Mouse (Mus musculus) common myeloid progenitor, adult 5-6 weeks (primary cell): ENCODE measurements around the gene Selenom. TPM values are rescaled to one million over a fixed set of nuclear protein-coding genes. Genes with fewer than 3 reads are reported as not detected.
A peak's percentile ranks its signal among the peaks of the same experiment; 100 is the strongest.

Experiments used
- ATAC-seq: replicated peaks from 2 replicates; pipeline ENCODE4 v1.8.0; 2016; ENCODE audit warnings: low read depth, mild to moderate bottlenecking, moderate TSS enrichment, inconsistent platforms; ENCODE audit not compliant: poor library complexity, severe bottlenecking
- total RNA-seq: library from RNA; stranded (forward); fragments of 200-1000, 187-1606 nt; gene quantifications from 2 replicates; pipeline ENCODE4 v1.2.3, GENCODE M21; 2017

The Selenom gene
- total RNA-seq, 1 experiment from 2014 or later: 3.2 TPM

- no peak for ATAC-seq
Measured at GRCm38 (mm10) chr11:3509181-3510085, 5.1 kb upstream of the Selenom start.

GRCm38 (mm10) chr11:3510321-3510720 is 4.2 kb upstream of the Selenom start:
- ATAC-seq: peak; percentile 27; the same call in 1 of the 2 replicates

DNA sequence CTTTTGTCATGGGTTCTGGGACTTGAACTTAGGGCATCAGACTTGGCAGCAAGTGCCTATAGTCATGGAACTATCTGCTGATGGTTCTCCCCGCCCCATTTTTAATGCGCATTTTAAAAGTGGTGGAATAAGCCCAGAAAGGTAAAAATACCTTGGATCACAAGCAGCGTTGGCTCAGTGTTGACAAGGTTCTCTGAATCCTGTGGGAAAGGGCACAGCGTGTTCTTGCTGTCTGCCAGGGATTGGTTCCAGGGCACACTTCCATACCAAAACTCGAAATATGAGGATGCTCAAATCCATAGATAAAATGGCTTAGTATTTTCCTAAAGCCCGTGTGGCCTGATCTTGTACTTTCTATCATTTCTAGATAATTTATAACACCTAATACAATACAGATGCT is 1.2 kb upstream of the Selenom start:
- ATAC-seq: no peak

GRCm38 (mm10) chr11:3515216-3515615 is 732 bp downstream of the Selenom start:
- ATAC-seq: no peak

DNA sequence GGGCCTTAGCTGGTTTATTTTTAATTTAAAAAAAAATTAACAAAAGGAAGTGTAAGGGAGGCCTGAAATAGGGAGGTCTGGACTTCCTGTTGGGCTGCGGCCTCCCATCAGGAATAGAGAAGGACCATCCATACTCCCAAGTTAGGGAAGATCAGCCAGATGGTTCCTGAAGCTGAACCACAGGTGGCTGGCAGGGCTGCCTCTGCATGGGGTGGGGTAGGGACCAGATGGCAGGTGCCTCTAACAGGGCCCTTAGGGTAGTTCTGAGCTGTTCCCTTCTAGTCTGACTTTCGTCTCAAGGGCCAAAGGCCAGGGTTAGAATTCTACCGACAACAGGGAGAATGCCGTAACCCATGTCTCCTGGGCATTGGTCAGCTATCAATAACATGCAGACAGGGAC is 1.2 kb downstream of the Selenom start:
- no peak for ATAC-seq

DNA sequence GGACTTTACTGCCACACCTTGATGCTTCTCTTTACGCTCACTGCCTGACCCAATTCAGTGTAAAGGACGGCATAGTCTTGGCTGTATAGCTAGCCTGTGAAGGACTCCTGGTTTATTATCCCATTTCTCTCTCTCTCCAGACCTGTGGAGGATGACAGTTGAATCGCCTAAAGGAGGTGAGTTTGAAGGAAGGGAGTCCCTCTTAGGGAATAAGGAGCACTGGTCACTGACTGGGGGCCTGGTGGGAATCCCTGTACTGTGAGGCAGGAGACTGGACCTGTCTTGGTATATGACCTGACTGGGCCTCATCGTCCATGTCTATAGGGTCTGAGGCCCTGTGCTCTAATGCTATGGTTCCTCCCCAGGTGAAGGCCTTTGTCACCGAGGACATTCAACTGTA is 1.6 kb downstream of the Selenom start:
- ATAC-seq: no peak

DNA sequence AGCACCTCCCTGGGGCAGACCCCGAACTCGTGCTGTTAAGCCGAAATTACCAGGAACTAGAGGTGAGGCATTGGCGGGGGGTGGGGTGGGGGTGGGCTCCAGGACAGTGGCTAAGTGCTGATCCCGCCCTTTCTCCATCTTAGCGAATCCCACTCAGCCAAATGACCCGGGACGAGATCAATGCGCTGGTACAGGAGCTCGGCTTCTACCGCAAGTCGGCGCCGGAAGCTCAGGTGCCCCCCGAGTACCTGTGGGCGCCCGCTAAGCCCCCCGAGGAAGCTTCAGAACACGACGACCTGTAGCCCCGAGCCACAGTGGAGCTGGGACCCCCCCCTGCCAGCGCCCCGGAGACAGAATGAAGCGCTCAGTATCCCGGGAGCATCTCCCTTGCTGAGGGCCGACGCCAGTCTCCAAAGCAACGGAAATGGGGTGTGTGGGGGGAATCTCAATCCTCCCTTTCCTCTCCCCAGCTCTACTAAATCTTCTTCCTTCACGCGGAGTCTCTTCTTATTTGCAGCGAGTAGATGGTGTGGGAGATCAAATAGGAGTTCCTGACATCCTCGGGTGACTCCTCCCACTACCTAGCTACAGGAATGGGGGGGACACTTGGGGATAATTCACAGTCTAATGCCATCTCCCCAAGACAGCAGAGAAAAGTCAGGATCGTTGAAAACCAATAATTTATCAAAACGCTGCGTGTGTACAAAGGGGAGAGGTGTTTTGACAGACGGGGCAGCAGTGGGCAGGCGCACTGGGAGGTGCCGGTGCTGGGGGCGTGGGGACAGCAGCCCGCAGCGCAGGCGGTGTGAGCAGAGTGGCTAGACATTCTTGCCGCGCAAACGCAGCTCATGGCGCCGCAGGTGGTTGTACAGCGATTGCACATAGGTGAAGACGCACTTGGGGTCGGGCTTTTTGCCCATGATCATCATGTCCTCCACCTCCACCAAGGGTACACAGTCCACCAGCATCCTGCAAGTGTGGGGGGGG is 2.7 kb downstream of the Selenom start:
- peak; percentile 49 for ATAC-seq

DNA sequence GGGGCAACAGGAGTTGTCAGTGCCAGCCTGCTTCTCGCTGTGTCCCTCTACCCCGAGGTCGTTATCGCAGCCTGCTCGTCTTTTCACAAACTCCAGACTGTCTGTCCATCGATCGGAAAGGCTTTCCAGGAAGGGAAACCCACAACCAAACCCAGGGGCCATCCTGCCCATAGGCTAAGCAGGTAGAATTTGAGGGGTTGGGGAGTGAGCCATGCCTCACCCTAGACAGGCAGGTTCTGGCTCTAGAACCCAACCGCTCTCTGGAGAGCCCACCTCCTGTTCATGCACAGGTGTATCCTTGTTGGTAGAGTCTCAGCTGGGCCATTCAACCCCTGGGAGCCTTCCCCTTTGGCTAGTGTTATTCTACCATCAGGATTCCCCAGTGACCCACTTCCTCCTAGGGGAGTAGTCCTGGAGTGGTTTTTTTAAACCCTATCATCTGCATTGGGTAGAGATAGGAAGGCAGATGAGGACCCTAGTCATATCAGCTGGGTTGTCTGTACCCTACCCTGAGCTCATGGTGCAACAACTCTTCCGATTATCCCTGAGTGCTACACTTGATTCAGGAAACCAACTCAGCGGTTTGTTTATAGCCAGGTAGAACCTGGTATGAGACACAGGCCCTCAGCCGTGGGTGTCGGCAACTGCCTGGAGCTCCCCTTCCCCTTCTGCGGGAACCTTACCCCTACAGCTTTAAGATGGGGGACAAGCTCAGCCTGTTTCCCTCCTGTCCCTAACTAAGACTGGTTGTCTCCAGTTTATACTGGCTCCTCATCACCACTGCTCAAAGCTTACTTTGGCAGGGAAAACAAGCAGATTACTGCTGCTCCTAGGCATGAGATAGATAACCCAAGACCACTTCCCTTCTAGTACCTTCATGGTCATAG is 3.6 kb downstream of the Selenom start:
- no peak for ATAC-seq

DNA sequence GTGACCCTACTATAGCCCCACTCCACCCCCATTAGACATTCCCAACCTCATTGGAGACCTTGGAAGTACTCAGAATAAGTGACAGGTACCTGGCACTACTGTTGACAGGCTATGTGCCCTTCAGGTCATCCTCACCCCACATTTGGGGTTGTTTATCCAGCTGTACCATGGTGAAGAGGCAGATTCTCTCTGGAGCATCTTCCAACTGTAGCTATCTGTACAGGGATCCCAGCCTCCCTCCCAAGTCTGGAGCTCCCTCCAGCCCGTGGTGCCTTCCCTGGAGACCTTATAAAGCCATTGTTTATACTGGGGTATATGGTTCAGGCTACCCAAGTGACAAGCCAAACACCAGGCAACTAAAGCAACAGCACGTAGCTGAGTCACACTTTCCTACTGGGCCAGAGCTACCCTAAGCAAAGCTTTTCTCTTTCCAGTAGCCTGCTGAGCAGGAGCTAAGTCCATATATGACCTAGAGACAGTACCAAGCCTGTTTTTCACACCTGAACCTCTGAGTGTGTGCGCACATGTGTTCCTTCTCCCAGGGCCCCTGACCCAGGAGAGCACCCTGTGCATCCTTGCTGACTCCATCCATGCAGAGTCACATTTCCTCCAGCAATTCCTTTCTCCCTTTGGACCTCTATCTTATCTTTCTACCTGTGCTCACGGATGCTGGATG is 4.7 kb downstream of the Selenom start:
- no peak for ATAC-seq

DNA sequence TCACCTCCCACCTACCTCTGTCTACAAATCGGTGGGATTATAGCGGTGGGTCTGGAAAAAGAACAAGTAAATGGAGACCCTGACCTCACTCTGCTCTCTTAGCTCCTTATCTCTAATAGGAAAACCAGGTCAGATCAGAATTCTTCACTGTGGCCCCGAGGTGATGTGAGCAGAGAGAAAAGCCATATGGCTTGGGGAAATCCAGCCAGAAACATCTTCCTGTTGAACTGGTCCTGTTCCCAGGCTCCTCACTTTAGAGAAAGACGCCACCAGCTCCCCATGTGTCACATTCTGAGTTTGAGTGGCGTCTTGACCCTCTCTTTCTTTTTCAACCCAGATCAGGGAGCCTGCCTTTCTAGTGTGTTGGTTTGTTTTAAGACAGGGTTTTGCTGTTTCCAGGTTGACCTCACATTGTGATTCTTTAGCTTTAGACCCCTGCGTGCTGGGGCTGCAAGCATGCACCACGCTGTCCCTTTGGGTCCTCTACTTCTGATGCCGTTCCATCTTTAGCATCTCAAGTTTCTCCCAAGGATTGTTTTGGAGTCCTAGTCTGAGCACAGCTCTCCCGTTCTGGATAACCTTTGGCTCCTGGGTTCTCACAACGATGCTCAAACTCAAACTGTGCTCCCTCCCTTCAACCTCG is 5.4 kb downstream of the Selenom start:
- no peak for ATAC-seq

DNA sequence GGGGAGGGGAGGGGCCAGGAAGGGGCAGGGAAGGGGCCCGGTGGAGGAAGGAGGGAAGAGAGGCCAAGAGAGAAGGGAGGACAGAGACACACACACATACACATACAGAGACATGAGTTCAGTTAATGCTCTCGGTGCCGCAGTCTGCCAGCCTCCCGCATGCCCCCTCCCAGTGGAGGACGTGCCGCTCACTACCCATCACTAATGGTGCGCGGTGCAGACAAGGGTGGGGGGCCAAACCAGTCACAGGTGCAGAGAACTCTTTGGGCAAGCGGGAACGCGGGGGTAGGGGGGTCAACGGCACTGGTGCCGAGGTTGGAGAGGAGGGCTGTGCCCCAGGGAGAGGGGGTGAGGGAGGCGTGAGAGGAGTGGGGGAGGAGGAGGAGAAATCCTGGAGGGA is 6.4 kb downstream of the Selenom start:
- ATAC-seq: no peak

DNA sequence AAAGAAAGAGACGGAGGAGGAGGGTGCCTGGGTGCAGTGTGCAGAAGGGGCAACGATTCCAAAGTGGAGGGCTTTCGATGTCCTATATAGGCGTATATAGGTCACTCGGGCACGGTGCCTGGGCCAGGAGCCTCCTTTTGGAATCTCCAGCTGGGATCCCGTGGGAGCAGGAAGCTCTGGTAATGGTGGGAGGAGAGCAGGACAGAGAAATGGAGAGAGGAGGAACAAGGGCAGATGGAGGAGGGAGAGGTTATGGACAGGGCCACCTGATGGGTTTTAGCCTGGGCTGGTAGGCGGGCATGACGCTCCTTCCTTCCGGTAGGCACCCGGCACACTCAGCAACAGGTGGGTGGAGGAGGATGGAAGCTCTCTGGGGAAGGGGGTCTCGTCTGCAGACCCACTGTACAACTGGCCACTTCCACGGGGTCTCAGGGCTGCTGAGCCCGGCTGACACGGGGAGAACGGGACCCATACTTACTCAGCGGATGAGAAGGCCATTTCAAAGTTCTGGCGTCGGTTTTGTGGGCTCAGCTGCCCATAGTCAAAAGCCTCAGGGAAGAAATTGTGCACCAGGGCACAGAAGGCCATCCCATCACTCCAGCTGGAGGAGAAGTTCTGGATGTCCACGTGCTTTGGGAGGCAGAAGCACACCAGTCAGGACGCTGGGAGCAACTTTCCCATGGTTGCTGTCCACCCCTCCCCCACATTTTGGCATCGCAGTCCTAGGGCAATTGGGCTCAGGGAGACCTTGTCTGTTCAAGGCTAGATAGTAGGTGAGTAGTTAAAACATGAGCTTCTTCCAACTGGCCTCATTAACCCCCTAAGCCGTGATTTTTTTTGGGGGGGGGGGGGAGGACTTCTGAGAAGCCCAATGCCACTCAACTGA is 7.1 kb downstream of the Selenom start:
- ATAC-seq: no peak

DNA sequence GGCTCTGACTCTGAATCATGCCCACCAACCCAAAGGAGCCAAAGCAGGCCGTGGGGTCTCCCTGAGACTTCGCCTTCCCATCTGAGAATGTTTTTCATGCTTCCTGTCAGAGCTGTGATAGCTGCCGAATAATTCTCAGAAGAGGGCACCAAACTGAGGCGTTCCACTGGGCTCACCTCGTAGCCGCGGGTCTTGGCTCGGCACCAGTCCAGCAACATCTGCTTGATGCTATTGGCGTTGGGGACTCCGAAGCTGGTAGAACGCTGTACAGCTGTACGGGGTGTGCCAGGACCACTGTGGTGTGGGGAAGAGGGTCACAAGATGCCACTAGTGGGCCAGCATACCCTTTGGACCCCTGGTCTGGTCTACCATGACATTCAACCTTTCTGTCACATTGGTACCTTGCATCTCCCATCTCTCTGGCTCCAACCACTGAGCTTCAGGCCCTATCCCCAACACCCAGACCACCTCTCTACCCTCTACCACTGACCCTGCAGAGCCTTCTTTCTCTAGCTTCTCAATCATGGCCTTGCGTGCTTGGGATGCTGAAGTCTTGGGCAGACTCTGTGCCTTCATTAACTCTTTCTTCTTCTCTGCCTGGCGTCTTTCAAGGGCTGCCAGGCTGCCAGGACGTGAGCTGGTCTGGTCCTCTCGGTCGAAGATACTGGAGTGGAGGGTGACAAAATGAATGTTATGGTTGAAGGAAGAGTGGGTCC is 8.0 kb downstream of the Selenom start:
- ATAC-seq: no peak

DNA sequence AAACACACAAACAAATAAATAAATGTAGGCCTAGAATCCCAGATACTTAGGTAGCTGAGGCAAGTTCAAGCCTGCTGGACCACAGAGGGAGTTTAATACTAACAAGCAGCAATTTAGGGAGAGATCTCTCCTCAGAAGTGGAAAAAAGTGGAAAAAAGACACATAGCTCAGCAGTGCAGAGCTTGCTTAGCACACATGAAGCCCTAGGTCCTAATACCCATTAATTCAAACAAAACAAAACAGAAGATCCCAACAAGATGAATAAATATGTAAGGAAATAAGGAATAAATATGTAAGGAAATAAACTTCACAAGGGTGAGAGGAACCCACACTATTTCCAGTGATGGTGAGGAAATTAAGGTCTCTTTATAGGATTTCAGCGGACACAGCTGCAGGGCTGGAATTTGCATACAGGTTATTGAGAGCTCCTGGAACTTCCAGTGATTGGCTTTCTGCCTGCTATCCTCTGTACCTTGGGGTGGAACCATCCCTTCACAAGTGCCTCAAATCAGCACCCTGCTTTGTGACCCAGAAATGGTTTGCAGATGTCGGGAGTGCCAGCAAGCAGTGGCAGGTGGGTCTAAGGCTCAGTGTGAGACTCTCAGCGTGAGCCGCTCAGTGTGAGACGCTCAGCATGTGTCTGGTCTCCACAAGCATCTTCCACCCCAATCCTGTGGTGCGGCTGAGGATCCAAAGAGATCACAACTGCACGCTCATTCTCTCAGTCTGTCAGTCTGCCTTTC is 9.5 kb downstream of the Selenom start:
- ATAC-seq: no peak

- no peak for ATAC-seq
Measured at GRCm38 (mm10) chr11:3525560-3525959, 11.1 kb downstream of the Selenom start.

DNA sequence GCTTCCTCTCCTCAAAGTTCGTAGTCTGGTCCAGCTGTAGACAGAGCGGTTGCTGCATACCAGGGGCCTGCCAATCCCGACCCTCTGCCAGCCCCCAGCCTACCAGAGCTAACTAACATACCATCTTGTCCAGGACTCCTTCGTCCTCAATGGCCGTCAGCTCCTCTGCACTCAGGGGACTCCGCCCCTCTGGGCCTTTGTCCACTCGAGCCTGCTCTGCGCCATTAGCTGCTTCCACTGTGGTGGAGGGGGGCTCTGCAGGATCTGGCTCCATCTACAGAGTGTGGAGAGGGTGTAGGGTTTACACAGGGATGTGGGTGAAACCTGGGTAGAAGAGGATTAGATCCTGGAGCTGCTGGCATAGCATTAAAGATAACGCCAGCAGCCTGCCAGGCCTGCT is 11.7 kb downstream of the Selenom start:
- no peak for ATAC-seq
